Mouse (Mus musculus) lung, postnatal 0 days (tissue): ENCODE measurements around the gene Ctu1.

Experiments
- CTCF ChIP-seq: IDR thresholded peaks from 2 replicates; pipeline ENCODE4 v1.5.1; 2016; ENCODE audit warnings: antibody characterized with exemption, mild to moderate bottlenecking
- EP300 ChIP-seq: IDR thresholded peaks from 2 replicates; pipeline ENCODE4 v1.6.1; 2016; ENCODE audit warnings: antibody characterized with exemption, mild to moderate bottlenecking, control low read depth

GRCm38 (mm10) chr7:43662804-43663203, 9.0 kb upstream of the Ctu1 start:
- TF ChIP-seq CTCF: no peak
- TF ChIP-seq EP300: no peak
